Mouse (Mus musculus) induced T-regulatory cell, adult 2 months (primary cell): Measurements from ENCODE around the gene Flot2.
"Not testable (repeated sequence)": the region's sequence is repeated elsewhere in the genome, so short reads cannot be mapped to it uniquely, and the experiment has no call there.

Source experiments
- DNase-seq: peaks from one replicate; pipeline ENCODE4 v3.0.0-alpha.2; 2012; ENCODE audit warnings: low read depth

The Flot2 gene

DNA sequence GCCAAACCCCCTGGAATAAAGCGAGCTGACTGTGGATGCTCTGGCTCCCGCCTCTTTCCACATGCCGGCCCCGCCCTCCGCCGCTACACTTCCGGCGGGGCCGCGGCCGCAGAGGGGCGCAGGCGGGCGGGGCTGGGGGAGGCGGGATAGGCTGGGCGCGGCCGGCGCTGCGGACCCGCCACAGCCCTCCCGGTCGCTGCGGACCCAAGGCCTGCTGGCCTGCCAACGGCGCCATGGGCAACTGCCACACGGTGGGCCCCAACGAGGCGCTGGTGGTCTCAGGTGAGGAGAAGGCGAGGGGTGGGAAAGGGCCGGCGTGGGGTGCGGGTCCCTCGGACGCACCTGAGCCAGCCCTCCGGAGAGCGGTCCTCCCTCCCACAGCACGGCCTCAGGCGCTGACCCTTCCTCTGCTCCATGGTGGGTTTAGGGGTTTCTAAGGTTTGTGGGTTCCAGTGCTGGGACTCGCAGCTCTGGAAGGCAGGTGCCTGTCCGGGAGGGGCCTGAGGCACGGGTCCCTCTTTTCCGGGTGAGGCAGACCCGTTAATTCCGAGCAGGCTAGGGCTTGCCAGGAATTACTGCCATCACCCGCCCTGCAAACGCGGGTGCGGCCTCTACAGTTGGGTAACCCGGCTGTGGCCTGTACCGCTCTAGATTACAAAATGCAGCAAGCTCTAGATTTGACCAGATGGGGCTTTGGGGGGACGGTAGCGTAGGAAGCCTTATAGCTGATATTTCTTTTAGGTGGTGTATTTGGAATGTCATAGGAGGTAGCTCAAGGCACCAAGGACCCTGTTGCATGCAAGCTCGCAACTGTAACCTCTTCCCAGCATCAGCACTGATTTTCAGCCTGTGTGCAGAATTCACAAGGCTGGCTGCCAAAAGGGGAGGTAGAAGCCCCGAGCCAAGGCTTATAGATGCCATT, at the start of gene Flot2:
TSS of gene Flot2 (plus strand) at position 101 of the 922 bp plus-strand sequence.
- DNase-seq = peak; percentile 81

DNA sequence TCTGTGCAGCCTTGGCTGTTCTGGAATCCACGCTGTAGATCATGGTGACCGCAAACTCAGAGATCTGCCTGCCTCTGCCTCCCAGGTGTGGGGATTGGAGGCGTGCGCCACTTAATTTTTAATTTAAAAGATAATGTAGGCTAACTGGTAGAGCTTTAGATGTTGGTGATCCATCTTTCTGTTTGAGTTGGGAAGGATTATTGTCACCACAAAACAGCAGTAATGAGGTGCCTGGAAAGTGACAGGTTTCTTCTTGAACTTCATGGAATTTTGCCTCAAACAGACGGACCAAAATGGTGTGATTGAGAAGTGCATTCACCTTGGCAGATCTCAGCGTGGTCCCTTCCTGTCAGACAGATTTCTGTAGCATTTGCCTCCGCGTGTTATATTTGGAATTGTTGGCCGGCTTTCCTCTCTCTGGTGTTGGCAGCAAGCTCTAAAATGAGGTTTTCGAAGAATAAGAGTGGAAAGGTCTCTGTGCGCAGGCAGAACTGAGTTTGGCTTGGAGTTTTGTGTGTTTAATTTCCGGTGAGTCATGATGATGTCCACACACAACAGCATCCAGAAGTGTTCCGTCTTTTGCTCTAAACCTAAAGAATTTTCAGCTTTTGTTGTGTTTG, 48.5 kb upstream of the Flot2 start:
- DNase-seq = no peak

DNA sequence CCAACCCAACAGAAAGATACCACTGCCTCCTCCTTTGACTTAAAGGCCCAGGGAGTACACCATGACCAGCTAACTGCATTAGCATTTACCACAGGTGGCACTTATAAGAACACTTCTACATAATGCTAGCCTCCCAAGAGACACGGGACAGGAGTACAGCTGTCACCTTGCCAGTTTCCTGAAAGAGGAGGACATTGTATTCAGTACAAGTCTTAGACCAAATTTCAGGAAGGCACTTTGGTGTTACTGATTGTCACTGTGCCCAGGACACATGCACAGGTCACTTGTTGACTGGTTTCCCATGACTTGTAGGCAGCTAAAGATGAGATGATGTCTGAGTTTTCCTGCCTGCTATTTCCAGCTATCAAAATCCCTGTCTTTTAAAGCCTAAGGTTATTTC, 42.2 kb upstream of the Flot2 start:
- no peak for DNase-seq

DNA sequence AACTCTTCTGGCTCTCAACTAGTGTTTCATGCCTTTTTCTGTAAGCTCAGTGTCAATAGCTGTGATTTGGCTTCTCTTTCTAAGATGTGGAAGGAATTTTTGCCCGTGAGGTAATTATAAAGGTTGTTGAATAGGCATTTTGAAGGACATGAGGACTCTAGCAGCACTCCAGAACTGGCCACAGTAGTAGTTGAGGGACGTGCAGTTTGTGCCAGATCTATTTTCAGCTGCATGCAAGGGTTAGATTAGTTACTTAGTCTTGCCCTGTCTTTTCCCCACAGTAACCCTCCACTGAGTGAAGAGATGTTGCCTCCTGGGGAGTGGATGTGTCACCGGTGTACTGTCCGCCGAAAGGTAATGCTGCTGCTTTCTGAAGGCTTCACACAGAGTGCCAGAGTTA, 31.3 kb upstream of the Flot2 start:
- DNase-seq = no peak

DNA sequence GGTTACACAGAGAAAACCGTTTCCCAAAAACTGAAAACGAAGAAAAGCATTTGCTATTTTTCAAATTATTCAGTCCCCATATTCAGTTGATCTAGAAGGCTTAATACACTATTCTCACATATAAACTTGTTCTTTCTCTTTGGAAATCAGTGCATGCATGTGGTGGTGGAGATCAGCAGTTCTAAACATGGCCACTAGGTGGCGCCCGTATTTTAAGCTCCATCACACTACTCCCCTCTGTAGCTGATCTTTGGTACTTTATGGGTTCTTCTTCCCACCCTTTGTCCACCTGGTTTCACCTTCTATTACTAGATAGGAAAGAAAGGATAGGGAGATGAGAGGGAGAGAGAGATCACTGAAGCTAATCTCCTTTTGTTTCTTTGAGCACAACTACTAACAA, 18.1 kb upstream of the Flot2 start:
- peak; percentile 86 for DNase-seq

DNA sequence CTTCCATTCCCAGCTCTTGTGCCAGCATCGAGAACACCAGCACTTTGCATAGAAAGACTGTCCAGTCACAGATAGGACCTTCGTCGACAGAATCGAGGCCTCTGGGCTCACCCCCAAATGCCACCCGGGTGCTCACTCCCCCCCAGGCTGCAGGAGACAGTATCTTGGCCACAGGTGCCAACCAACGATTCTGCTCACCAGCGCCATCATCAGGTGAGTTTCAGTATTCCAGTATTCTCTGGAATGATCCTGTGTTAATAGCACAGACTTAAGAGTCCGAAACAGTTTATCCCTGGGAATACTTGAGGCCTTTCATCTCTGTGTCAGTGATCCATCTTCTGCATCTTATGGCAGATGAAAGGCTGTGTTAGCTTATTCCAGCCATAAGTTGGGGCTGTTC, 14.1 kb upstream of the Flot2 start:
- DNase-seq = peak; percentile 74

DNA sequence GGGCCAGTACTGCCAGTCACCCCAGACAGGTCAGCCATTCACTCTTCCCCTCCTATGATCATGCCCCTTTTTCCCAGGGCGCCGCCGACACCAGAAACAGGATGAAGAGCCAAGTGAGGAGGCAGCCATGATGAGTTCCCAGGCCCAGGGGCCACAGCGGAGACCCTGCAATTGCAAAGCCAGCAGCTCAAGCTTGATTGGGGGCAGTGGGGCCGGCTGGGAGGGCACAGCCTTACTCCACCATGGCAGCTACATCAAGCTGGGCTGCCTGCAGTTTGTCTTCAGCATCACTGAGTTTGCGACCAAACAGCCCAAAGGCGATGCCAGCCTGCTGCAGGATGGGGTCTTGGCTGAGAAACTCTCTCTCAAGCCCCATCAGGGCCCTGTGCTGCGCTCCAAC, 8.5 kb upstream of the Flot2 start:
- no peak for DNase-seq

DNA sequence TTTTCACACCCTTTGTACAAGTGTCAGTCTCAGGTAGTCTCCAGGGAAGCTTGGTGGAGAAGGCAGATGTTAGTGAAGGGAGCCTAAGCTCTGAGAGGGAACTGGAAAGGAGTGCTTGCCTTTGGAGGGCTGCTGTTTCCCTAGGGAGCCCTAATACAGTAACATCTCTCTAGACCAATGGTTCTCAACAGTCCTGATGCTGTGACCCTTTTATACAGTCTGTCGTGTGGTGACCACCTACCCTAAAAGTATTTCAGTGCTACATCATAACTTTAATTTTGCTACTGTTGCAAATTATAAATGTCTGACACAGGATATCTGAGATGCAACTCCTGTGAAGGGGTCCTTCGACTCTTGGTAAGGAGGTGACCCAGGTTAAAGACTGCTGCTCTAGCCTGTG, 7.1 kb upstream of the Flot2 start:
- DNase-seq = no peak

DNA sequence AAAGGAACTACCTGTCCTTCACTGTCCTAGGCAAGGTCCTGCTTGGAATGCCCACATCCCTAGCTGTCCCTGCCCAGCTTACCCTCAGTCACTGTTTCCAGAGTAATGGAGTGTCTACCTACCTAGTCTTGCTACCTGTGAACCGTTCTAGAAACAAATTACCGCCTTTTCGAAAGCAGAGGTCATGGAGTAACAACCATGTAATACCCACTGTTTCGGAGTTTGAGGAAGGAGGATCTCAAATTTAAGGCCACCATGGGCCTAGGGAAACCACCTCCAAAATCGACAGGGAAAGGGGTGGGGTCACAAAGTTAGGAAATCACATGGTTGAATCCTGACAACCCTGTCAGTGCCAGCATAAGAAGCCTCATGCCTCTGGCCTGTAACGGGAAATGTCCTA, 6.3 kb upstream of the Flot2 start:
- no peak for DNase-seq

DNA sequence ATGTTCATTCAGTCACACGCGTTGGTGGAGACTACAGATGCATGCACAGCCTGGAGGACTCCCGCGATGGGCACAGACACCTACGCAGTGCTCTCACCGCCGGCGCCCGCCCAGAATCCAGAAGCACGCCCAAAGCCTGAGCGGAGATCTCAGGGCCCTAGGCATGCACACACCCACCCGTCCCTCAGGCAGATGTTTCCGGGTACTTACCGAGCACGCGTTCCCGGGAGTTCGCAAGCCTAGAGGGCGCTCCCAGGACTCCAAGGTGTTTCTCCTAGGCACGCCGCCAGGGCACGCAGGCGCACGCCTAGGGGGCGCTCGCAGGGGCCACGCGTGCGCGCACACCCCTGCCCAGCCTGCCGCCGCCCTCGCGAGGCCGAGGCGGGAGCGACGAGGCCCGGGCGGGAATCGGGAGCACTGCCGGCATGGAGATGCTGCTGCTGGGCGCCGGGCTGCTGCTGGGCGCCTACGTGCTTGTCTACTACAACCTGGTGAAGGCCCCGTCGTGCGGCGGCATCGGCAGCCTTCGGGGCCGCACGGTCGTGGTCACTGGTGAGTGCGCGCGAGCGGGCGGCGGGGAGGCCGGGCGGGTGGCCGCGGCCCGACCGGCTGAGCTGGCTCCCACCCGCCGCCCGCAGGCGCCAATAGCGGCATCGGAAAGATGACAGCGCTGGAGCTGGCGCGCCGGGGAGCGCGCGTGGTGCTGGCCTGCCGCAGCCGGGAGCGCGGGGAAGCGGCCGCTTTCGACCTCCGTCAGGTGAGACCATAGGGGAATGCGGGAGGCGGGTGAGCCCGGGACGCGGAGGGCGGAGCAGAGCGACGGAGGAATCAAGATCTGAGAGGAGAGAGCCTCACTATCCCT, 5.6 kb upstream of the Flot2 start, which contains the start of gene Dhrs13:
TSS of gene Dhrs13 (plus strand) at position 334 of the 862 bp plus-strand sequence.
- DNase-seq = peak; percentile 93

DNA sequence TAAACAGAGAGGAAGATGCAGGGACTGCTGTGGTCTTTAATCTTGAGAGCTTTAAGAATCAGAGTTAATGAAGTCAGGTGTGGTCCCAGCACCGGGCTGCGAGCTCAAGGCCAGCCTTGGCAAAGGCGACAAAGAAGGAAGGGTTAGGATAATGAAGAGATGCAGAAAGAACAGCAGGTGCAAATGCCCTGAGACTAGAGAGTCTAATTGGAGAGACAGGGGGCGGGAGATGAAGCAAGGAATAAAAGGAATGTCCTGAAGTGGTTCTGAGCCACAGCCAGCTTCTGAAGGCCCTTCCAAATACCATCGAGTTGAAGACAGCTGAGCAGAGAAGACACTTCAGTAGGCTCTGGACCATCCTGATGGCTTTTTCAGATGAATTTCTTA, 4.9 kb upstream of the Flot2 start:
- DNase-seq = no peak

DNA sequence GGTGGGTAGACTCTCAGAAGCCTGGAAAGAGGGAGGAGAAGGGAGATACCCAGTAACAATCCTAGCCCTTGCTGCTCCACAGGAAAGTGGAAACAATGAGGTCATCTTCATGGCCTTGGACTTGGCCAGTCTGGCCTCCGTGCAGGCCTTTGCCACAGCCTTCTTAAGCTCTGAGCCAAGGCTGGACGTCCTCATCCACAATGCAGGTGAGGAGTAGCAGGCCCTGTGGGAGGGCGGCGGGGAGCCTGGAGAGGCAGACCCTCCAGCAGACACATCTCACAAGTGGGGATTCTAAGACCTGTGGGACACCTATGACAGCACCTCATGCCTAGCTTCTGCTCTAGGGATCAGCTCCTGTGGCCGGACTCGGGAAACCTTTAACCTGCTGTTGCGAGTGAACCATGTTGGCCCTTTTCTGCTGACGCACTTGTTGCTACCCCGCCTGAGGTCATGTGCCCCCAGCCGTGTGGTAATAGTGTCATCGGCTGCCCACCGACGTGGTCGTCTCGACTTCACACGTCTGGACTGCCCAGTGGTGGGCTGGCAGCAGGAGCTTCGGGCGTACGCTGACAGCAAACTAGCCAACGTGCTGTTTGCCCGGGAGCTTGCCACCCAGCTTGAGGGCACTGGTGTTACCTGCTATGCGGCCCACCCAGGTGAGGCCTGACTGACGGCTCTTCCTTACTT, 3.7 kb upstream of the Flot2 start:
- no peak for DNase-seq

DNA sequence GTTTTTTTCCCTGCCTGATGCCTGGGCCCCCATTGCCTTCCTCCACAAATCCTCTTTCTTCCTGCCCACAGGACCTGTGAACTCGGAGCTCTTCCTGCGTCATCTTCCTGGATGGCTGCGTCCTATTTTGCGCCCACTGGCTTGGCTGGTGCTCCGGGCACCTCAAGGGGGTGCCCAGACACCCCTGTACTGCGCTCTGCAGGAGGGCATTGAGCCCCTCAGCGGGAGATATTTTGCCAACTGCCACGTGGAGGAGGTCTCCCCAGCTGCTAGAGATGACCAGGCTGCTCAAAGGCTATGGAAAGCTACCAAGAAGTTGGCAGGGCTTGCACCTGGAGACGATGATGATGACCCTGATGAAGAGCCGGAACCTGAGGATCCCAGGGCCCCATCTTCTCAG, 940 bp upstream of the Flot2 start:
- no peak for DNase-seq

DNA sequence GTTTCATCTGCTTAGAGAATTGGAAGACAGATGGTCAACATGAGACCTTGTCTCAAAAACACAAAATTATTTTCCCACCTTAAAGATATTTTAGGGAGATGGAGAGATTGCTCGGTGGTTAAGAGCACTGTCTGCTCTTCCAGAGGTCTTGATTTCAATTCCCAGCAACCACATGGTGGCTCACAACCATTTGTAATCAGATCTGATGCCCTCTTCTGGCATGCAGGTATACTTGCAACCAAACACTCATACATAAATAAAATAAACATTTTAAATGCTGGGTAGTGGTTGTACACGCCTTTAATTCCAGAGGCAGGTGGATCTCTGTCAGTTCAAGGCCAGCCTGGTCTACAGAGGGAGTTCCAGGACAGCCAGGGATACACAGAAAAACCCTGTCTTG, 3.1 kb downstream of the Flot2 start:
- DNase-seq = no peak

DNA sequence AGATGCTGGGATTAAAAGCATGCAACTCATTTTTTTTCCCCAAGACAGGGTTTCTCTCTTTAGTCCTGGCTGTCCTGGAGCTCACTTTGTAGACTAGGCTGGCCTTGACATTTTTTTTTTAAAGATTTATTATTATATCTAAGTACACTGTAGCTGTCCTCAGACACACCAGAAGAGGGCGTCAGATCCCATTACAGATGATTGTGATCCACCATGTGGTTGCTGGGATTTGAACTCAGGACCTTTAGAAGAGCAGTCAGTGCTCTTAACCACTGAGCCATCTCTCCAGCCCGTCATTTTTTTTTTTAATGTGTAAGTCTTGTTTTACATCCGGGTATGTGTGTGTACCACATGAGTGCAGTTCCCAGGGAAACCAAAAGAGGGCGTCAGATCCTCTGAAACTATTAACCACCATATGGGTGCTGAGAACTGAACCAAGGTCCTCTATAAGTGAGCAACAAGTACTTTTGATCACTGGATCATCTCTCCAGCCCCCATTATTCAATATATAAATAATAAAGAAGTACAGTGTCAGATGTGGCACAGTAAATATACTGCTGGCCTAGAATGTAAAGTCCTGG, 4.6 kb downstream of the Flot2 start:
- DNase-seq = not testable (repeated sequence)

DNA sequence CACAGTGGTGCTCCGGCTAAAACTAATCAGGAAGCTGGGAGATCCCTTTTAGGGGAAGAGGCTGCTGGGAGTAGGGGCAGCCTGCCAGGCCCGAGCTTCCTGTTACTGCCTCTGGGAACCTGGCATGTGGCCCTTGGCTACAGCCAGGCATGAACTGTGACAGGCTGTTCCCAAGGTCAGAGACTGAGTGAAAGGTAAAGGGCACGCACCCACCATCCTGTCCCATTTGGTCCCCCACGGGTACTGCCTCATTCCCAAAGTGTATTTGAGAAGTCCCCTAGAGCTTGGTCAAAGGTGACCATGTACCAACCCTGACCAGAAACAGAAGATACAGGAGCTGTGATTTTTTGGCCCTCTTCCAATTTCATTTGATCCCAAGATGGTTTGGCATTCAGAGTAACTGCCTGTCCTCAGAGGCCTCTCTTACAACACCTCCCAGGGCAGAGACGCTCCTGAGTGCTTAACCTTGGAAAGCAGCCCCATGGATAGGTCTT, 7.1 kb downstream of the Flot2 start:
- DNase-seq = no peak

DNA sequence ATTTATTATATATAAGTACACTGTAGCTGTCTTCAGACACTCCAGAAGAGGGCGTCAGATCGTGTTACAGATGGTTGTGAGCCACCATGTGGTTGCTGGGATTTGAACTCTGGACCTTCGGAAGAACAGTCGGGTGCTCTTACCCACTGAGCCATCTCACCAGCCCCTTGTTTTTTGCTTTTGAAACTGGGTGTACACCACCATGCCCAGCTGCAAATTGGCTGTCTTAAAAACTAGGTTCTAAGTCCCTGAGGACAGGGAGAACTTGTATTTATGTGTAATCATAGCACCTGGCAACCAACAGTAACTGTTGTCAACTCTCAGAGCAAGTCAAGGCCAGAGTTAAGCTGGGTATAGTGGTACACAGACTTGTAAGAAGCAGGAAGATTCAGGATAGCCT, 10.9 kb downstream of the Flot2 start:
- not testable (repeated sequence) for DNase-seq

DNA sequence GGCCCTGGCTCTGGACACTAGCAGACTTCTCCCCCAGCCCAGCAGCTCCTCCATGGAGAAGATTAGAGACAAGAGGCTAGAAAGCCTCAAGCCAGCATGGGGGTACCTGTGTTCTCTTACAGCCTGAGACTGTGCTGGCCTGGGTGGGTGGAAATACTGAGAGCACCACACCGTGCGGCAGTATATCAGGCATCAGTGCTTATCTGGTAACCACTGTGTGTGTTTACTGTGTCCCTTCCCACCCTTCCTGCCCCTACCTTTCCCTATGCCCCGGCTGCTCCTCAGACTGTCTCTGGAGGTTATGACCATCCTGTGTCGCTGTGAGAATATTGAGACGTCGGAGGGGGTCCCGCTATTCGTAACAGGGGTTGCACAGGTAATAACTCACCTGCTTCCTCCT, 15.3 kb downstream of the Flot2 start:
- no peak for DNase-seq

DNA sequence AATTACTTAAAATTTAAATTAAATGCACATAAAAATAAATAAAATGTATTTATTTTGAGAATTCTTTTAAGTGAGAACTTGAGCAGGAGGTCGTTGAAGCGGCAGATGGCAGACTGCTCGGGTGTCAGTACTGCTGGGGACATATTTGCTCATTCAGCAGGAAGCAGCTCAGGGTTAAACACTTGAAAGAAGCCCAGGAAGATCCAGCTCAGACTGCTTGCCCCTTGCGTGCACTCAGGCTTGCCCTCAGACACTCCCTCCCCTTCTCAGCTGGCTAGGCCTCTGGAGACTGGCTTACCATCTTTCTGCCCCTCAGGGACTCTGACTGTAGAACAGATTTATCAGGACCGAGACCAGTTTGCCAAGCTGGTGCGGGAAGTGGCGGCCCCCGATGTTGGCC, 19.2 kb downstream of the Flot2 start:
- DNase-seq = no peak

DNA sequence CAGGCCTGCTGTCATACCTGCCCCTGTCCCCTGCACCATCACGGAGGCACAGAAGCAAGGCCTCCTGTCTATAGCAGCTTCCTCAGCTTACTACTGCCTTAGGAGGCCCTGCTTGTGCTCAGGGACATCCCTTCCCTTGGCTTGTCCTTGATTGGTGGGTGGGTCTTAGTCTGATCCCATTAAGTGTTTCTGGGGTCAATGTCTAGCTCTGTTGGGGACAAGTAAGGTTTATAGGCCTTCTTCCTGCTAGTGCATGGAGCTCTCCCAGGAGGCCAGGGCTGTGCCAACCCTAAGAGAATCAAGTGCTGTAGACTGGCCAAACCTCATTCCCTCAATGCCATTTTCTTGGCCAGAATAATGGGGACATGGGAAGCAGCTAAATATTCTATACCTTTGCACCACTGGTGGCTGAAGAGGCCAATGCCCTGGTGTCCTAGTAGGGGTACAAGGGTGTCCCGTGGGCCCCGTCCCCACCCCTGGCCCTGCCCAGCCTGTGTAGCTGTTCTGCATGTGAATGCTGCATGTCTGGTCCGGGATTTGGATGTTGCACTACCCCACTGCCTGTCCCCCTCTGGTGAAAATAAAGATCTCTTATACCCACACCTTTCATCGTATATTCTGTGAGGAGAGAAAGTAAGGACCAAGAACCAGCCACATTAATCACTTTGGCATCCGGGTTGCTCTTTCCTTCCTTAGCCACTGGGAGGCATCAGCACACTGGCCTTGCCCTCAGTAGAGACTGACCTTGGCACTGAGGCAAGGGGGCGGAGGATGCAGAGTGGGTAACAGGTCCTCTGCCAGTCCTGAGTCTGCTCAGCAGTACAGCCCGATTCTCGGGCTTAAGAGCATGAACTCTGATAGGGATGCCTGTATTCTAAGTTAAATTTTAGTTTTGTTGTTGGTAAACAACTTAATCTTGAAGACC, 22.4 kb downstream of the Flot2 start:
- peak; percentile 67 for DNase-seq
